Mouse (Mus musculus): ENCODE data around the gene H3f3a. TPM values are rescaled to one million over a fixed set of nuclear protein-coding genes. Genes with fewer than 3 reads are reported as not detected.

H3f3a gene
- polyA plus RNA-seq, 1 experiment from 2014 or later, result 3,199 TPM

- H3K4me3 ChIP-seq, result no peak overlapping the region
- H3K9me3 ChIP-seq, result no peaks in the 10 kb centered on the region
- peaks cover 34% of the 10 kb centered on the region for H3K36me3 ChIP-seq
- H3K9ac ChIP-seq, result no peak overlapping the region
- no peak for ATAC-seq (ENCODE audit: low FRiP score, low read depth)
- WGBS, result 92% methylated on average over 5 of the region's 5 CpGs
- peaks cover 10% of the 10 kb centered on the region for H3K4me1 ChIP-seq
- H3K27me3 ChIP-seq, result no peaks in the 10 kb centered on the region
- H3K4me2 ChIP-seq (replicated peaks), result no peak overlapping the region
- no peak overlapping the region for H3K27ac ChIP-seq
Measured at GRCm38 (mm10) chr1:180798660-180799059, 15.1 kb downstream of the H3f3a start.

DNA sequence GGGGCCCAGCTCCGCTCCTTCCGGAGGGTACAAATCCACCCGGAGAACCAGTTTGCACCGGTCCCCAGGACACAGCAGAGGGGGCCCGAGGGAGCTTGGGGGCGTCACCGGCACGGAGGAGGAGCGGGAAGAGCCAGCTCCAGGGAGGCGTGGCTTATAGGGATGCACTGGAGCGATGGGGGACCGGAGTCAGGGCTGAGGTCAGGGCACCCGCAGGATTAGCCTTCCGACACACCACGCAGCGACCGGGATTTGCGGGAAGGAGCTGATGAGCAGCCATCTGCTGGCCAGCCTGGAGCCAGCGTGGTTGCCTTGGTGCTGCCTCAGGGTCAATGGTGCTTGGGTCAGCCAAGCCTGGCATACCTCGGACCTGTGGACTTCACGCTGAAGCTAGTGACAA, 19.6 kb downstream of the H3f3a start:
- 1% methylated on average over 21 of the region's 21 CpGs for WGBS
- H3K9ac ChIP-seq, result peak overlapping the region; percentile 56
- H3K36me3 ChIP-seq, result no peaks in the 10 kb centered on the region
- ATAC-seq (ENCODE audit: low FRiP score, low read depth), result peak; percentile 71
- no peaks in the 10 kb centered on the region for H3K27me3 ChIP-seq
- H3K27ac ChIP-seq, result no peak overlapping the region
- peak overlapping the region; percentile 86 for H3K4me2 ChIP-seq (replicated peaks)
- no peaks in the 10 kb centered on the region for H3K9me3 ChIP-seq
- H3K4me1 ChIP-seq, result peaks cover 18% of the 10 kb centered on the region
- H3K4me3 ChIP-seq, result peak overlapping the region; percentile 44

DNA sequence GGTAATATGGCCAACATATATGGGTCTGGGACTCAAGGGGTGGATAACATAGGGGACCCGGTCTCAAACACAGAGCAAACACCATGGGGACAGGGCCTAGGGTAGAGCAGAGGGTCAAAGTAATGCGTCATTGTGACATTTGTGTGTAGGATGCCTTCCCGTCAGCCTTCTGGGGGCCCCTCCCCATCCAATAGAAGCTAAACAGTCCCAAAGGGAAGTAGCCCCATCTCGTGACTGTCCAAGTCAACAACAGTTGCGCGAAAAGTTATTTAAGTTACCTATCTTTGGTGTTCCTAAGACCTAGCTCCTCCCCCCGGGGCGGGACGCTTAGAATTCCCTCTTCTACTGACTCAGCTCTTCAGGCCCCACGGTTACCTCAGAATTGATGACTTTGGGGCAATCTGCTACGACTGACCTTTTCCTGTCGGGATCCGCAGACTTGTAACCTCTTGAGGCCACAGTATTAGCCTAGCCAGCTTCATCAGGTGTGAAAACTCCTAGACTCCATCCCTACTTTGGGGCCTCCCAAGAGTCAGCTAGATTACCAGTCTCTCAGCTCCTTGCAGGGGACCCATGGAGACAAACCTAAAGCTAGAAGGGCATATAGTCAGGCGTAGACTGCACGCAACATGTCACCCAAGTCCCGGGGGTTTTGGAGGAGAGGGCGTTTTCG, 20.2 kb downstream of the H3f3a start:
- Histone ChIP-seq H3K9me3 (no peaks in the 10 kb centered on the region), H3K36me3 (no peaks in the 10 kb centered on the region), H3K4me2 (replicated peaks) (peak overlapping the region; percentile 86), H3K4me3 (peak overlapping the region; percentile 44), H3K27me3 (no peaks in the 10 kb centered on the region), H3K4me1 (peaks cover 18% of the 10 kb centered on the region), H3K9ac (peak overlapping the region; percentile 56), H3K27ac (no peak overlapping the region)
- ATAC-seq (ENCODE audit: low FRiP score, low read depth), result peak; percentile 33; the same call in 1 of the 2 replicates
- 12% methylated on average over 18 of the region's 18 CpGs for WGBS

DNA sequence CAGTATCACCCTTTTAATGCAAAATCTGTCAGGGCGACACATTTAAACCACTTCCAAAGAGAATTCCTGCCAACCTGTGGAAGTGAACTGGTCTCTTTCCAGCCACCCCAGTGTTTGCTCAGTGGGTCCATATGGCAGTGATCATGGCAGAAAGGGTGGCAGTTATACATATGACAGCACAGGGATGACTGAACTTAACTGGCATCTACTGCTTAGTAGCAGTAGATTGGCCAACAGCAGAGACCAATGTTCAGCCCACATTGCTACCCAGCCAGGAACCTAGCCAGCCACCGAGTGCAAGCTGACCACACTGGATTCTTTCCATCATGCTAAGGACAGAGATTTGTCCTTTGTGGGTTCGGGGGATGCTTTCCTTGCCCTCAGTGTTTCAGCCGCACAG, 20.9 kb downstream of the H3f3a start:
- H3K9ac ChIP-seq, result no peak overlapping the region
- H3K4me1 ChIP-seq, result peaks cover 18% of the 10 kb centered on the region
- H3K4me2 ChIP-seq (replicated peaks), result no peak overlapping the region
- 85% methylated on average over 4 of the region's 4 CpGs for WGBS
- no peak overlapping the region for H3K27ac ChIP-seq
- no peak for ATAC-seq (ENCODE audit: low FRiP score, low read depth)
- no peaks in the 10 kb centered on the region for H3K27me3 ChIP-seq
- no peaks in the 10 kb centered on the region for H3K9me3 ChIP-seq
- no peak overlapping the region for H3K4me3 ChIP-seq
- no peaks in the 10 kb centered on the region for H3K36me3 ChIP-seq

DNA sequence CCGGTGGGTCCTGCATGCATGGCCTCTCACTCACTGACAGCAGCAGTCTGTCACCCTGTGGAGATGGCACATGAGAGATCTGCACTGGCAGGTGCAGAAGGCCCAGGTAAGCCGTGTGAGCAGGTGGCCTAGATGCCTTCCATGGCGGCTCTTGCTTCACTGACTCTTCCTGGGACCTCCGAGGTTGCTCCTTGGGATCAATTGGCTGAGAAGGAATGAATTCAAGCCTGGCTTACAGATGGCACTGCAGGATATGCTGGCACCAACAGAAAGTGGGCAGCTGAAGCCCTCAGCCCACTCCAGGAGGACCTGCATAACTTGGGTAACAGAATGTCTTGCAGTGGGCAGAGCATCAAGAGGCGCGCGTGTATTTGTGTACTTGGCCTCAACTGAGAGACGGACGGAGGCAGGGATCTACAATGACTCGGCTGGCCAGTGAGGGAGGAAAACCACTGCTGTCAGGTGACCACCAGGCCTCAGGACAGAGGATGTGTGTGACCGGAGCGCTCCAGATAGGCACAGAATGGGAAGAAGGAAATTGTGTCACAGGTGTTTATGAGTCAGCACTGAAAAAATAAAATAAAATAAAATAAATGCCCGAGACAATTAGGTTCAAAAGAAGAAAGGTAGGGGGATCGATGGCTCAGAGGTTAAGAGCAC, 21.8 kb downstream of the H3f3a start:
- Histone ChIP-seq H3K9me3 (no peaks in the 10 kb centered on the region), H3K27ac (no peak overlapping the region), H3K9ac (no peak overlapping the region), H3K36me3 (no peaks in the 10 kb centered on the region), H3K4me1 (peaks cover 18% of the 10 kb centered on the region), H3K4me2 (replicated peaks) (no peak overlapping the region), H3K27me3 (no peaks in the 10 kb centered on the region), H3K4me3 (no peak overlapping the region)
- no peak for ATAC-seq (ENCODE audit: low FRiP score, low read depth)
- WGBS, result 83% methylated on average over 14 of the region's 14 CpGs

DNA sequence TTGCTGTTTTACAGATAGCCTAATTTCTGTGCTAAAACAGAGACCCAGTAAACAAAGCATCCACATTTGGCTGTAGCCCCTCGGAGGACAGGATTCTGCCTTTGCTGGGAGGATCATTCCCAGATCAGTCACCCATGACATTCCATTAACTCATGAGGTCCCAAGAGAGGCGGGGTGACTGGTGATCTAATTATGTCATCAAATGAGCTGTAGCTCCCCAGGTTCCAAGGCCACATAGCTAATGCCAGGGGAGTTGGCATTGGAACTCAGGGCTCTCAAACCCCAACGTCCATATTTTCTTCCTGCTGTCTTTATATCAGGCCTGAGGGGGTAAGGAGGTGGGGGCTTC, 30.2 kb downstream of the H3f3a start:
- Histone ChIP-seq H3K4me2 (replicated peaks) (no peak overlapping the region), H3K4me3 (no peak overlapping the region), H3K9me3 (no peaks in the 10 kb centered on the region), H3K9ac (no peak overlapping the region), H3K27ac (no peak overlapping the region), H3K27me3 (no peaks in the 10 kb centered on the region), H3K4me1 (no peaks in the 10 kb centered on the region), H3K36me3 (no peaks in the 10 kb centered on the region)
- ATAC-seq (ENCODE audit: low FRiP score, low read depth), result no peak
- 41% methylated on average over 3 of the region's 3 CpGs for WGBS

DNA sequence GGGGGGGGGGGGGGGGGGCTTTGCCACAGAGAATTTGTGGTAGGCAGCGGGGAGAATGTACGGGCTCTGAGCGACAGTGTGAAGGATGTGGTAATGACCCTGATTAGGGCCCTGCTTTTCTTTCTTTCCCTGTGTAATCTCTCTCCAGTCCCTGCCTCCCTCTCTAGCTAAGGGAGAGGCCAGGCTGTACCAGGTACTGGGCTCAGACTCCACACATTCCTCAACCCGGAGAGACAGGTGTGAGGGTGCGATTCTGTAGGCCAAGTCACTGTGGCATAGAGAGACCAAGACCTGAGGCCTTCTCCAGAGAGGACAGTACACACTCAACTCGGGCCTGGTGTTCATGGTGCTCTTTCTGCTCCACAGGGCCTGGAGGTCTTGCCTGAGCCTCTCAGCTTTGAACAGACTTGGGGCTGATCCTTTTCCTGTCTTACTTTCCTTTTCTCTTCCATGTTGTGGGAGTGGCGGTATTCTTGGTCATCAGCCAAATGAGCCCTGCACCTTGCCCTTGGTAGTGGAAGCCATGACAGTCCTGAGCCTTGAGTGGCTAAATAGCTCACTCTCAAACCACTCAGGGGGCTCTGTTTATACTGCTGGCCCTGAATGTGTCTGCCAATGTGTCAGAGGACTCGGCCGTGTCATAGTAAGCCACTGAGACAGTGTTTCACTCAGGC, 30.7 kb downstream of the H3f3a start:
- H3K36me3 ChIP-seq, result no peaks in the 10 kb centered on the region
- H3K4me3 ChIP-seq, result no peak overlapping the region
- no peaks in the 10 kb centered on the region for H3K4me1 ChIP-seq
- no peak overlapping the region for H3K9ac ChIP-seq
- H3K9me3 ChIP-seq, result no peaks in the 10 kb centered on the region
- WGBS, result 63% methylated on average over 9 of the region's 9 CpGs
- no peak overlapping the region for H3K27ac ChIP-seq
- ATAC-seq (ENCODE audit: low FRiP score, low read depth), result no peak
- no peaks in the 10 kb centered on the region for H3K27me3 ChIP-seq
- H3K4me2 ChIP-seq (replicated peaks), result no peak overlapping the region

- Histone ChIP-seq H3K4me2 (replicated peaks) (no peak overlapping the region), H3K9ac (no peak overlapping the region), H3K9me3 (no peaks in the 10 kb centered on the region), H3K4me1 (peaks cover 10% of the 10 kb centered on the region), H3K4me3 (no peak overlapping the region), H3K27me3 (no peaks in the 10 kb centered on the region), H3K36me3 (no peaks in the 10 kb centered on the region), H3K27ac (no peak overlapping the region)
- 69% methylated on average over 5 of the region's 5 CpGs for WGBS
- no peak for ATAC-seq (ENCODE audit: low FRiP score, low read depth)
Measured at GRCm38 (mm10) chr1:180781250-180781649, 32.5 kb downstream of the H3f3a start.

DNA sequence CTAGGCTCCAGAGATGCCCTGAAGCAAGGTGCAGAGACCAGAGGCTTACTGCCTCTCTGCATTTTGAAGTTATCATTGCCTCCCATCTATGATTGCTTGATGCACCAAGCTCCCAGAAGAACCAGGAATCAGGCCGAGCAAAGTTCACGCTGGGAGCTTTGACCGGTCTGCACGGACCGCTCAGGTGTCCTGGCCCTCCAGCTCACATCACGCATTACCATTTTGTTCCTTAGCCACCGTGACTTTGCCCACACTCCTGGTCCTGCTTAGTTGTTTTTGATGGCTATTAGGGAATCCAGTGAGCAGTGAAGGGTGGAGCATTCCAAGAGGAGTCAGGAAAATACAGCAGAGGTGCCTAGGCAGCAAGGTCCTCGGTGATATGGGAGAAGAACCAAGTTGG, 33.5 kb downstream of the H3f3a start:
- Histone ChIP-seq H3K27ac (no peak overlapping the region), H3K9me3 (no peaks in the 10 kb centered on the region), H3K4me1 (peaks cover 20% of the 10 kb centered on the region), H3K36me3 (no peaks in the 10 kb centered on the region), H3K4me3 (no peak overlapping the region), H3K9ac (no peak overlapping the region), H3K4me2 (replicated peaks) (no peak overlapping the region), H3K27me3 (no peaks in the 10 kb centered on the region)
- WGBS, result 90% methylated on average over 8 of the region's 8 CpGs
- ATAC-seq (ENCODE audit: low FRiP score, low read depth), result no peak

- Histone ChIP-seq H3K27ac (no peak overlapping the region), H3K4me3 (peak overlapping the region; percentile 74), H3K27me3 (no peaks in the 10 kb centered on the region), H3K4me2 (replicated peaks) (peak overlapping the region; percentile 88), H3K9me3 (peaks cover 4% of the 10 kb centered on the region; the same call in 1 of the 2 replicates), H3K4me1 (peaks cover 20% of the 10 kb centered on the region), H3K36me3 (no peaks in the 10 kb centered on the region), H3K9ac (no peak overlapping the region)
- WGBS, result 81% methylated on average over 10 of the region's 10 CpGs
- no peak for ATAC-seq (ENCODE audit: low FRiP score, low read depth)
Measured at GRCm38 (mm10) chr1:180778941-180779340, 34.8 kb downstream of the H3f3a start.

GRCm38 (mm10) chr1:180778403-180778754, 35.4 kb downstream of the H3f3a start:
- Histone ChIP-seq H3K27me3 (no peaks in the 10 kb centered on the region), H3K4me2 (replicated peaks) (peak overlapping the region; percentile 88), H3K9ac (peak overlapping the region; percentile 92), H3K27ac (peak overlapping the region; percentile 96), H3K9me3 (peaks cover 4% of the 10 kb centered on the region; the same call in 1 of the 2 replicates), H3K4me1 (peaks cover 20% of the 10 kb centered on the region), H3K36me3 (no peaks in the 10 kb centered on the region), H3K4me3 (peak overlapping the region; percentile 74)
- 0% methylated on average over 13 of the region's 13 CpGs for WGBS
- ATAC-seq (ENCODE audit: low FRiP score, low read depth), result peak; percentile 12; the same call in 1 of the 2 replicates

GRCm38 (mm10) chr1:180777660-180778402, 35.9 kb downstream of the H3f3a start:
- under 1% methylated on average over 56 of the region's 56 CpGs for WGBS
- peak; percentile 87 for ATAC-seq (ENCODE audit: low FRiP score, low read depth)
- H3K9me3 ChIP-seq, result peaks cover 4% of the 10 kb centered on the region; the same call in 1 of the 2 replicates
- H3K27me3 ChIP-seq, result no peaks in the 10 kb centered on the region
- H3K36me3 ChIP-seq, result no peaks in the 10 kb centered on the region
- H3K27ac ChIP-seq, result peak overlapping the region; percentile 96
- H3K4me1 ChIP-seq, result peaks cover 20% of the 10 kb centered on the region
- peak overlapping the region; percentile 92 for H3K9ac ChIP-seq
- H3K4me3 ChIP-seq, result peak overlapping the region; percentile 74
- peak overlapping the region; percentile 88 for H3K4me2 ChIP-seq (replicated peaks)
